Mouse (Mus musculus): Measurements from ENCODE around the gene Chmp4b.

- TF ChIP-seq CTCF (conservative IDR thresholded peaks at IDR 0.05; ENCODE audit: insufficient read depth, insufficient read length, low read depth, low read length) (no peak), POLR2A (IDR thresholded peaks at IDR 0.05; ENCODE audit: low read depth, low read length) (no peak)
These were observed 47.3 kb upstream of the Chmp4b start for GRCm38 (mm10) chr2:154604156-154604555.

Data from kidney, adult 2 months (tissue).